Mouse (Mus musculus) megakaryocyte, embryonic 14.5 days (primary cell): ENCODE data around the gene Itga9.

ENCODE experiments used
- FLI1 ChIP-seq: IDR thresholded peaks from 2 replicates; pipeline ENCODE4 v1.6.1; 2012; ENCODE audit warnings: low read length, inconsistent platforms, mixed read lengths
- GATA1 ChIP-seq: IDR thresholded peaks from 3 replicates; pipeline ENCODE4 v1.6.1; 2012; ENCODE audit warnings: mixed read lengths, low read length, inconsistent platforms, borderline replicate concordance

GRCm38 (mm10) chr9:118832533-118832932 is 226.0 kb downstream of the Itga9 start:
- TF ChIP-seq GATA1: no peak
- TF ChIP-seq FLI1: no peak
